Mouse (Mus musculus): Measurements from ENCODE around the gene Mbd3. TPM values are rescaled to one million over a fixed set of nuclear protein-coding genes. Genes with fewer than 3 reads are reported as not detected.
A peak's percentile ranks its signal among the peaks of the same experiment; 100 is the strongest.

The Mbd3 gene
- polyA plus RNA-seq, 1 experiment from 2014 or later: 166 TPM

DNA sequence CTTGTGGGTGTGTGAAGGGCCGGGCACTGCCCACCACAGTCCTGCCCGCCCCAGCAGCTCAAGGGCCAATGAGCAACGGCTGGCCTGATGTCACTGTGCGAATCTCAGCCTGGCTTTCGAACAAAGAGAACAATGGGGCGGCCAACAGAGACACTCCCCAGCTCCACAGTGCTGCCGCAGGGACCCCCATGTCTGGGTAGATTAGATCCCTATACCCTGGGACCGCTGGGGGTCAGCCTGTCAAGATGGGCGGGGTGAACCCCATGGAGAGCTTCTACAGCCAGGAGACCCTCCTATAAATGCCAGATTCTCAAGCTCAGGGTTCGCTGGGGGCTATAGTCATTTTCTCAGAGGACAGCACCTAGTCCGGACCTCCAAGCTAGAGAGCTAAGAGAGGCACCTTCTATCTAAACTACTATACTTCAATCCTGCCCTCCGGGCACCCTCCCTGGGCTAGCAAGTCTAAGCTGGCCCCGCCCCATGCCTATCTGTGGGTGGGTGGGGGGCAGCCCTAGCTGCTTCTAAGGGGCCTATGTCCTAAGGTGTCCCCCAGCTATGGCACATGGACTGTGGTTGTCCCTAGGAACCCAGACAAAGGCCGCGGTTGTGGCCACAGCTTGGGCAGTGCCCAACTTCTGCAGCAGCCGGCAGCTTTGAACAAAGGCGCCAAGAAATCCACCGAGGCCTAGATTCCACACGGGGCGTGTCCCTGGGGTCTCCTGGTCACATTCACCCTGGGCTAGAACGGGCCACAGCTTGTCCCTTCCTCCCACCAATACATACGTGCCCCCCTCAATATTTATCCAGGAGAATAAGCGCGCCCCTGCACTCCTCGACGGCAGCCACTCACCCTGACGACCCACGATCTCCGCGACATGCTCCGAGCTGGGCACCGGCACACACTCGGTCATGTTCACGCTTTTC is 13.3 kb downstream of the Mbd3 start:
- H3K27me3 ChIP-seq (ENCODE audit: control insufficient read depth, insufficient read depth, low read length): no peaks in the 10 kb centered on the region
- 1% methylated on average over 34 of the region's 34 CpGs for WGBS
- peaks cover 56% of the 10 kb centered on the region for H3K36me3 ChIP-seq (ENCODE audit: control insufficient read depth, insufficient read depth, low read length)

DNA sequence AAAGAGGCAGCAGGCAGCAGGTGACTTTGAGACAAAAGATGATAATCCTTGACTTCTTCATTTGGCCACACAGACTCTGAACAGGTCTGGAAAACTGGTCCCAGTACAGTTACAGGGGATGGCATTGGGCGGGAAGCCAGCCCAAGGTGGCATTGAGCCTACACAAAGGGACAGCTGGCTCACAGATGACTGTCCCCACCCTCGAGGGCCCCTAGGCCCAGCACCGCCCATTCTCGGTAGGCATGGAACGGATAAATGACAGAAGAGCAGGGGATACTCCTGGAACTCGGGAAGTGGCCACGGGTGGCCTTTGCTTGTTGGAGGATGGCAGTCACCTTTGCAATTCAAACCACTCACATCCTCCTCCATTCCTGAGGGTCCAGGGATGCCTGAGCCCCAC is 14.0 kb downstream of the Mbd3 start:
- ATAC-seq (ENCODE audit: low FRiP score, low TSS enrichment): peak; percentile 9; the same call in 1 of the 2 replicates
- peak overlapping the region; percentile 98 for H3K4me2 ChIP-seq (ENCODE audit: low read length)
- WGBS: 5% methylated on average over 7 of the region's 7 CpGs
- H3K4me1 ChIP-seq (ENCODE audit: control insufficient read depth, insufficient read depth, low read length): peaks cover 31% of the 10 kb centered on the region
- H3K9me3 ChIP-seq (ENCODE audit: control insufficient read depth, low read length): no peaks in the 10 kb centered on the region
- H3K27me3 ChIP-seq (ENCODE audit: control insufficient read depth, insufficient read depth, low read length): no peaks in the 10 kb centered on the region
- peaks cover 54% of the 10 kb centered on the region for H3K36me3 ChIP-seq (ENCODE audit: control insufficient read depth, insufficient read depth, low read length)
- H3K9ac ChIP-seq (replicated peaks; ENCODE audit: low read length): peak overlapping the region; percentile 99
- peak; percentile 61 for DNase-seq
- H3K4me3 ChIP-seq (replicated peaks; ENCODE audit: low read depth, low read length): peak overlapping the region; percentile 82
- peak overlapping the region; percentile 99 for H3K27ac ChIP-seq (replicated peaks; ENCODE audit: low read depth, low read length)

More for the DNA sequence above, 13.3 kb downstream of the Mbd3 start:
- Histone ChIP-seq H3K4me1 (ENCODE audit: control insufficient read depth, insufficient read depth, low read length) (peaks cover 31% of the 10 kb centered on the region), H3K27ac (replicated peaks; ENCODE audit: low read depth, low read length) (peak overlapping the region; percentile 99), H3K4me2 (ENCODE audit: low read length) (peak overlapping the region; percentile 98), H3K4me3 (replicated peaks; ENCODE audit: low read depth, low read length) (peak overlapping the region; percentile 82), H3K9ac (replicated peaks; ENCODE audit: low read length) (peak overlapping the region; percentile 99), H3K9me3 (ENCODE audit: control insufficient read depth, low read length) (no peaks in the 10 kb centered on the region)
- DNase-seq (peak; percentile 88), ATAC-seq (ENCODE audit: low FRiP score, low TSS enrichment) (peak; percentile 59)

DNA sequence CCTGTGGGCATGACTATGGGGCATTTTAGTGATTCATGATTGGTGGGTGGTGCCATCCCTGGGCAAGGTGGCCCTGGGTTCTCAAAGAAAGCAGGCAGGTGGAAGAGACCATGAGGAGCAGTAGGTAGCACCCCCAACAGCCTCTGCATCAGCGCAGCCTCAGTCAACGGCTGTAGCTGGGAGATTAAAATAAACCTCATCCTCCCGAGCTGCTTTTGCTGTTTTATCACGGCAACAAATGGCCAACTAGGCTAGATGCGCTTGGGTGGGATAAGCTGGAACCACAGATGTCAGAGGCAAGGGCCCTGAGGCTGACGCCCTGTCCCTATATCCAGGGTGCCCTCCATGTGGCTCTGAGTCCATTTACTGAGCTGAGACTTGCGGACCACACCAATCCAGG is 14.6 kb downstream of the Mbd3 start:
- Histone ChIP-seq H3K4me1 (ENCODE audit: control insufficient read depth, insufficient read depth, low read length) (peaks cover 31% of the 10 kb centered on the region), H3K4me3 (replicated peaks; ENCODE audit: low read depth, low read length) (peak overlapping the region; percentile 82), H3K36me3 (ENCODE audit: control insufficient read depth, insufficient read depth, low read length) (peaks cover 55% of the 10 kb centered on the region), H3K4me2 (ENCODE audit: low read length) (peak overlapping the region; percentile 98), H3K9me3 (ENCODE audit: control insufficient read depth, low read length) (no peaks in the 10 kb centered on the region), H3K27me3 (ENCODE audit: control insufficient read depth, insufficient read depth, low read length) (no peaks in the 10 kb centered on the region), H3K9ac (replicated peaks; ENCODE audit: low read length) (peak overlapping the region; percentile 99), H3K27ac (replicated peaks; ENCODE audit: low read depth, low read length) (peak overlapping the region; percentile 99)
- ATAC-seq (ENCODE audit: low FRiP score, low TSS enrichment) (no peak), DNase-seq (no peak)
- 54% methylated on average over 7 of the region's 7 CpGs for WGBS

DNA sequence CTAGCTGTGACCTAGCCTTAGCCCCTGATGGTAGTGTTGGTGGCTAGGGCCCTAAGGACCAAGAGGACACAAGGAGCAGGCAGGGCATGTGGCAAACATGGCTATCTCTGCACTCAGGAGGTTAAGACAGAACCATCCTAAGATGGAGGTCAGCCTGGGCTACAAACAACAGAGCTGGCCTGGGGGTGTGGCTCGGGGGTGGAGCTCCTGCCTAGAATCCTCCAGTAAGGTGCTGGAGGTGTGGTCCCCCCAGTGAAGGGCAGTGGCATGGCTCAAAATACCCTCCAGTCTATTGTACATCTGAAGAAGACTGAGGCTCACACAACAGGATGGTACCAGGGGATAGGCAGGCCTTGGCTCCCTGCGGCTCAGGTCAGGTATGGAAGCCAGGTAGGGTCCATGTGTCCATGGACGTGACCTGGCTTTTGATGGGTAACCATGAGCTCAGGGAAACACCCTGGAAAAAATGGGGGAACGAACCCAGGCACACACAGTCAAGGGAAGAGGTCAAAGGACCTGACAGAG is 15.2 kb downstream of the Mbd3 start:
- Histone ChIP-seq H3K36me3 (ENCODE audit: control insufficient read depth, insufficient read depth, low read length) (peaks cover 59% of the 10 kb centered on the region), H3K4me2 (ENCODE audit: low read length) (peak overlapping the region; percentile 98), H3K9me3 (ENCODE audit: control insufficient read depth, low read length) (no peaks in the 10 kb centered on the region), H3K4me3 (replicated peaks; ENCODE audit: low read depth, low read length) (peak overlapping the region; percentile 82), H3K27ac (replicated peaks; ENCODE audit: low read depth, low read length) (peak overlapping the region; percentile 99; the same call in 1 of the 2 replicates), H3K27me3 (ENCODE audit: control insufficient read depth, insufficient read depth, low read length) (no peaks in the 10 kb centered on the region), H3K4me1 (ENCODE audit: control insufficient read depth, insufficient read depth, low read length) (peaks cover 31% of the 10 kb centered on the region), H3K9ac (replicated peaks; ENCODE audit: low read length) (peak overlapping the region; percentile 99)
- 86% methylated on average over 4 of the region's 4 CpGs for WGBS
- ATAC-seq (ENCODE audit: low FRiP score, low TSS enrichment): no peak
- DNase-seq: no peak

DNA sequence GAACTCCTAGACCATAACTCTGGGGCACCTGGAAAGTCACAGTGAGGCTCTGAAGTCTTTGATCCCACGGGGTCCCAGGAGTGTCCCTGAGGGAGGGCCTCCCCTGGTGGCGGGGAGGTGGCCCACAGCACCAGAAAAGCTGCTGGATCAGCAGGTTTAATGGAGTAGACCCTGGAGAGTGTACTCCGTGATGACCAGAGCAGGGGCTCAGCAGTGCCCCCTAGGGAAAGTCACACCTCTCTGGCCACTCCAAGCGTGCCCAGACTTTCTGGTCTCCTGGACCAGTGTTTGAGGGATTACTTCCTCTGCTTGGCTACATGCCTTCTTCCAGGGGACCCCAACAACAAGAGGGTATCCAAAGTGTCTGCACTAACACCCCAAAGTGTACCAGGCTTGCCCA is 15.9 kb downstream of the Mbd3 start:
- DNase-seq: no peak
- Histone ChIP-seq H3K4me3 (replicated peaks; ENCODE audit: low read depth, low read length) (peak overlapping the region; percentile 82), H3K4me2 (ENCODE audit: low read length) (peak overlapping the region; percentile 98), H3K4me1 (ENCODE audit: control insufficient read depth, insufficient read depth, low read length) (peaks cover 31% of the 10 kb centered on the region), H3K27ac (replicated peaks; ENCODE audit: low read depth, low read length) (no peak overlapping the region), H3K9ac (replicated peaks; ENCODE audit: low read length) (peak overlapping the region; percentile 99), H3K36me3 (ENCODE audit: control insufficient read depth, insufficient read depth, low read length) (peaks cover 61% of the 10 kb centered on the region), H3K9me3 (ENCODE audit: control insufficient read depth, low read length) (no peaks in the 10 kb centered on the region), H3K27me3 (ENCODE audit: control insufficient read depth, insufficient read depth, low read length) (no peaks in the 10 kb centered on the region)
- no peak for ATAC-seq (ENCODE audit: low FRiP score, low TSS enrichment)
- WGBS: 45% methylated on average over 4 of the region's 4 CpGs

DNA sequence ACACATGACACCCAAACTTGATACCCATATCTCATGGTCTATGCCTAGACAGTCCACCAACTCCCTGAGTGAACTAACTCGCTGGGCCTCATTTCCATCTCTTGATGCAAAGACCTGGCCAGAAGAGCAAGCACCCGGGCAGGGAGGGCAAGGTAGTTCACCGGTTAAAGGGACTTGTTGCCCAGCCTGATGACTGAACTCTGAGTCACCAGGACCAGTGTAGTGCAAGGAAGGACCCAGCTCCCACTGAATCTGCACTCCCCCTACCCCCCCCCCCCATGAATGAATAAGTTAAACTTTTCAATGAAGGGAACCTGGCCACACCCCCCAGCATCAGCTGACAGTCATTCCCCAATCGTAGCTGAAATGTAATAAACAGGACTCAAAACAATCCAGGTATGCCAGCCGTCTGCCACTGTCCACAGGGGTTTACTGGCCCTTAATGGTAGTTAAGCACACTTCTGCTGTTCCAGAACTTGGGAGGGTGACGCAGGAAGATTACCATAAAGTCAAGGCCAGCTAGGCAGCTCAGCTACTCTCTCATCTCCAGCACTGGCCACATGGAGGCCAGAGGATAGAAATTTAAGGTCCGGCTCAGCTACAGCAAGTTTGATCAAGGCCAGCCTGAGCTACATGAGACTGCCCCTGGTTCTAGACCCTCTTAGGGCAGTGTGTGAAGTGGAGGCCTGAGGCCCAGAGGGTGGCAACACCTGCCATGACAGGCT is 16.5 kb downstream of the Mbd3 start:
- ATAC-seq (ENCODE audit: low FRiP score, low TSS enrichment) (no peak), DNase-seq (no peak)
- H3K9ac ChIP-seq (replicated peaks; ENCODE audit: low read length): no peak overlapping the region
- no peaks in the 10 kb centered on the region for H3K9me3 ChIP-seq (ENCODE audit: control insufficient read depth, low read length)
- peak overlapping the region; percentile 82 for H3K4me3 ChIP-seq (replicated peaks; ENCODE audit: low read depth, low read length)
- peaks cover 61% of the 10 kb centered on the region for H3K36me3 ChIP-seq (ENCODE audit: control insufficient read depth, insufficient read depth, low read length)
- no peaks in the 10 kb centered on the region for H3K27me3 ChIP-seq (ENCODE audit: control insufficient read depth, insufficient read depth, low read length)
- H3K4me2 ChIP-seq (ENCODE audit: low read length): peak overlapping the region; percentile 98
- peaks cover 26% of the 10 kb centered on the region for H3K4me1 ChIP-seq (ENCODE audit: control insufficient read depth, insufficient read depth, low read length)
- no peak overlapping the region for H3K27ac ChIP-seq (replicated peaks; ENCODE audit: low read depth, low read length)
- 83% methylated on average over 7 of the region's 7 CpGs for WGBS

DNA sequence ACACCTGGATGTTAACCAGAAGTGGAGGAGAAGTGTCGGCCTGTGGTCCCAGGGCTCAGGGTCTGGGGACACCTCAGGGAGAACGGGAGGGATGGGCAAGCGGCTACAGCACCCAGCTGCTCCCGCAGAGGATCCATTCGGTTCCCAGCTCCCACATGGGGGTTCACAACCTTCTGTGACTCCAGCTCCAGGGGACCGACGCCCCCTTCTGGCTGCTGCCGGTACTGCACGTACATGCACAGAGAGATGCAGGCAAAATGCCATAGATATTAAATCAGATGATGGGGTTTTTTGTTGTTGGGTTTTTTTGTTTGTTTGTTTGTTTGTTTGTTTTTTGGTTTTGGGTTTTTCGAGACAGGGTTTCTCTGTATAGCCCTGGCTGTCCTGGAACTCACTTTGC is 21.6 kb downstream of the Mbd3 start:
- Histone ChIP-seq H3K4me2 (ENCODE audit: low read length) (no peak overlapping the region), H3K9ac (replicated peaks; ENCODE audit: low read length) (no peak overlapping the region), H3K4me3 (replicated peaks; ENCODE audit: low read depth, low read length) (no peak overlapping the region), H3K36me3 (ENCODE audit: control insufficient read depth, insufficient read depth, low read length) (peaks cover 36% of the 10 kb centered on the region), H3K27me3 (ENCODE audit: control insufficient read depth, insufficient read depth, low read length) (no peaks in the 10 kb centered on the region), H3K27ac (replicated peaks; ENCODE audit: low read depth, low read length) (no peak overlapping the region), H3K4me1 (ENCODE audit: control insufficient read depth, insufficient read depth, low read length) (peaks cover 3% of the 10 kb centered on the region; the same call in 1 of the 2 replicates), H3K9me3 (ENCODE audit: control insufficient read depth, low read length) (no peaks in the 10 kb centered on the region)
- WGBS: 52% methylated on average over 10 of the region's 10 CpGs
- ATAC-seq (ENCODE audit: low FRiP score, low TSS enrichment) (no peak), DNase-seq (no peak)

DNA sequence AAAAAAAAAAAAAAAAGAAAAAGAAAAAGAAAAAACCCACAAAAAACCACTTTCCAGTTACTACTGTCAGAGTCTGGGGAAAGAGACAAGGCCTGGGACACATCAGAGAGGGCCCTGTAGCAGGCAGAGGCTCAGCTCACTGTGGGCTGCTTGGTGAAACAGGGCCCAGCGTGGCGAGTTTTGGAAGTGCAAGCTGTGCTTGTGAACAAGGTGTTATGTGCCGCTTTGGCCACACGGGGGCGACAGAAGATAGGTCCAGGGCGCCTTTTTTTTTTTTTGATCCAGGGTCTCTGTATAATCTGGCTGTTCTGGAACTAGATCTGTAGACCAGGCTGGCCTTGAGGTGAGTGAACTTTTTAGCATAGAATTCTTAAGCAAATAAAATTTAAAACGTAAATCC is 23.2 kb downstream of the Mbd3 start:
- ATAC-seq (ENCODE audit: low FRiP score, low TSS enrichment) (no peak), DNase-seq (peak; percentile 97)
- WGBS: under 1% methylated on average over 7 of the region's 7 CpGs
- Histone ChIP-seq H3K27ac (replicated peaks; ENCODE audit: low read depth, low read length) (no peak overlapping the region), H3K4me2 (ENCODE audit: low read length) (no peak overlapping the region), H3K4me3 (replicated peaks; ENCODE audit: low read depth, low read length) (no peak overlapping the region), H3K36me3 (ENCODE audit: control insufficient read depth, insufficient read depth, low read length) (peaks cover 20% of the 10 kb centered on the region), H3K9ac (replicated peaks; ENCODE audit: low read length) (no peak overlapping the region), H3K9me3 (ENCODE audit: control insufficient read depth, low read length) (no peaks in the 10 kb centered on the region), H3K4me1 (ENCODE audit: control insufficient read depth, insufficient read depth, low read length) (peaks cover 8% of the 10 kb centered on the region; the same call in 1 of the 2 replicates), H3K27me3 (ENCODE audit: control insufficient read depth, insufficient read depth, low read length) (no peaks in the 10 kb centered on the region)
